Mouse (Mus musculus) B cell, adult (primary cell): ENCODE results near the gene Ntn4. TPM values are rescaled to one million over a fixed set of nuclear protein-coding genes. Genes with fewer than 3 reads are reported as not detected.

Source experiments
- total RNA-seq: library from RNA; stranded (reverse); gene quantifications from 4 replicates; pipeline ENCODE4 v1.2.4, GENCODE M21; 2023; ENCODE audit not compliant: inconsistent age

Gene Ntn4
- total RNA-seq = not detected in 4 replicates

GRCm38 (mm10) chr10:93640521-93640952 lies at the start of gene Ntn4:
Gene Ntn4 (plus strand): TSS chr10:93640681.

Other genes with a start within 250 kb of the Ntn4 start
- 59.5 to 75.9 TPM (median 65.2 TPM) in 4 replicates for gene Lta4h, start 187.3 kb upstream of the Ntn4 start, total RNA-seq
- gene Hal, start 151.9 kb upstream of the Ntn4 start, total RNA-seq = 0.58 to 1.0 TPM (median 0.75 TPM) in 4 replicates
- gene Amdhd1, start 100.6 kb upstream of the Ntn4 start, total RNA-seq = 0.22 TPM in 1 of 4 replicates, not detected in the others
- gene Ccdc38, start 100.0 kb upstream of the Ntn4 start, total RNA-seq = not detected in 4 replicates
- 15.1 to 23.9 TPM (median 19.6 TPM) in 4 replicates for gene Snrpf, start 51.0 kb upstream of the Ntn4 start, total RNA-seq
- gene Usp44, start 190.9 kb downstream of the Ntn4 start, total RNA-seq = 0.16 TPM in 1 of 4 replicates, not detected in the others